Mouse (Mus musculus): ENCODE results near the gene Pnpla3.
"Not testable (repeated sequence)": the region's sequence is repeated elsewhere in the genome, so short reads cannot be mapped to it uniquely, and the experiment has no call there.

The Pnpla3 gene

GRCm38 (mm10) chr15:84167600-84167999 is at the start of gene Pnpla3:
Gene Pnpla3, plus strand, starts transcription at chr15:84167837.
- DNase-seq: peak; percentile 98

DNA sequence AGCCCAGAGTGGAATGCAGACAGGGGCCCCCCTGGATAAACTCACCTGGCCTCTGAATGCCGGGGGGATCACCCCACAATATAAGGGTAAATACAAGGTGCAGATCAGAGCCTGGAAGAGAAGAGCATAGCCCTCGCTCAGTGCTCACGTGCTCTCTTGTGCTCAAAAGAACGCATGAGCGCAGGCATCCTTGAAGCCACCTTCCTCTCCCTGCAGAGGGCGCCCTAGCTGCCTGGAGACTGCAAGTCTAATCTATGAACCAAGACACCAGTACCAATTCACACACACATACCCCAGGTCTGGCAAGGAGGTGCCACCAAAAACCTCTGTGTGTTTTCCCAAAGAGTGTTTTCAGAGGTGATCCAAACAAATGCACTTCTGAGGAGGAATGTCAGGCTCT is 47.0 kb upstream of the Pnpla3 start:
- DNase-seq: peak; percentile 16

- DNase-seq: no peak
These were observed 46.6 kb upstream of the Pnpla3 start for GRCm38 (mm10) chr15:84121036-84121435.

DNA sequence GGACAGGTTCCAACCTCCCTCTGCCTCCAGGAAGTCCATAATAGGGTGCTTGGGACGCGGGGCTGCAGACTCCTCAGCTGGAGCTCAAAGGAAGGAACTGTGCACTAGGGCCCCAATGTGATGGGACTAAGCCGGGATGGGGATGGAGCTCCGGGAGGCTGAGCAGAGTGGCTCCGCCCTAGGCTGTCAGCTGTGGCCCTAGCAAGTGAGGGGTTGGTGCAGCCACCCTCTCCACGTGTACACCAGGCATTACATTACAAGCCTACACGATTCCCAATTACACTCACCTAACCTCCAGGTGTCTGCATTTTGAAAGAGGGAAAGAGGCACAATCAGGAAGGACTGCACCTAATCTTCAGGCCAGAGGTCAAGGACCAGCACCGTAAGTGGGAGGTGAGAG is 44.6 kb upstream of the Pnpla3 start, which contains the start of gene Pnpla5:
Gene Pnpla5, minus strand, starts transcription at position 101 of the 400 bp plus-strand sequence.
- DNase-seq: no peak

GRCm38 (mm10) chr15:84124086-84124485 is 43.6 kb upstream of the Pnpla3 start:
- DNase-seq: no peak

DNA sequence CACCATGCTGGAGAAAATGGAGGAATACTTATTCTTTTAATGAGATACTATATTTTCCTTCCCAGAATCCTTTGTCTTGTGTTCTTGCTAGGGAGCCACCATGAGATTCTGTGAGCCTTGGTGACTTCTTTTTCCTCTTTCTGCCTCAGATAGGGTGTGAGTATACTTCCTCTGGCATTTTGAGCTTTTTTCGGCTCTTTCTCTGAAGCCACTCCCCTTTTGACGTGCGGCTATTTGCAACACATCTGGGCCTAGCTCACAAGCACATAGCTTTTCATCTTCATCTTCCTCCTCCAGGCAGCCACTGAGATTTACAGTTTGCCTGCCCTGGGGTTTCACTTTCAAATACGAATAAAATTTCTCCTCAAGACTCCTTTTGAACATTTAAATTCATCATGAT is 41.2 kb upstream of the Pnpla3 start:
- DNase-seq: no peak

- no peak for DNase-seq
These were observed 40.8 kb upstream of the Pnpla3 start for GRCm38 (mm10) chr15:84126871-84127270.

GRCm38 (mm10) chr15:84131096-84131786 is 36.4 kb upstream of the Pnpla3 start:
- DNase-seq: peak; percentile 80

DNA sequence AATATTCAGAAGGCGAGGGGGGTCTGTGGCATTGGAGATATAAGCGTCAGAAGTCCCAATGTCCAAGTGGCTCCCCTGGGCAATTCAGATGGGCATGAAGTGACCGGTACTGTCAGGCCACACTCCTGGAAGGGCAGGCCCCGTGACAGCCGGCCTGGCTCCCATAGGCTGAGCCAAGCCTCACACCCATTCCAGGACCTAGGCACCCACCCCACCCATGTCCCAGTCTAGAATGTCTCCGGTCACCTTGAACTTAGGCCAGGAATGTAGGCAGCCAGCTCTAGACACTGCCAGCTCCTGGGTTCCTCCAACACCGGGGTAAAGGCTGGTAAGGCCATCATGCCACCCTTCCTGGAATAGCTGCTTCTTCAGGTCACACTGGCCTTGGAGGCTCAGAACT is 35.7 kb upstream of the Pnpla3 start:
- DNase-seq: peak; percentile 12

DNA sequence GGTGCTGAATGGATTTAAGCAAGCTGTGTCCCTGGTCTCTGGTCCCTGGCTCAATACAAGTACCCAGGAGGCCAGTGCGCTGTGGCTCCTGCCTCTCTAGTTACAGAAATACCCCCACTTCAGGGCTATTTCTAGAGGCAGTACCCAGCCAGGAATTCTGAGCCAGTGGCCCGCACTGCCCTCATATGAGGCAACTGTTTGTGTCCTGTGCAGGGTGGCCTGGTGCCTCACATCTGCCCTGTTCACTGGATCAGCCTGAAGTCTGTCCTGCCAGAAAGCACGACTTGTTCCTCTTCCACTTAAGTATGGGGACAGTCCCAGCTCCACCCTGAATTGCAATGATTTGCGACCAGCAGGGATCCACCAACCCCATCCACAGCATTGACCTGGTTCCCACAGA is 34.2 kb upstream of the Pnpla3 start:
- DNase-seq: no peak

DNA sequence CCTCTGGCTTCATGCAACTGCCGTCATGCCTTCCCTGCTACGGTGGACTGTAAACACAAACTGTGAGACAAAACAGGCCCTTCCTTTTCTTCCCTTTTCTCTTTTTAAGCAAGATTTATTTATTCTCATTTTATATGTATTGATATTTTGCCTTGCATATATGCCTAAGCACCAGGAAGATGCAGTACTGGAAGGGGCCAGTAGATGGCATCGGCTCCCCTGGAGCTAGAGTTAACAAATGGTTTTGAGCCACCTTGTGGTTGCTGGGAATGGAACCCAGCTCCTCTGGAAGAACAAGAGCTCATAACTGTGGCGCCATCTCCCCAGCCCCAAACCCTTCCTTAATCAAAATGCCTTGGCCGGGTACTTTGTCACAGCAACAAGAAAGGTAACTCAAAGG is 32.2 kb upstream of the Pnpla3 start:
- peak; percentile 12 for DNase-seq

- DNase-seq: no peak
These were observed 30.9 kb upstream of the Pnpla3 start for GRCm38 (mm10) chr15:84136473-84137415.

DNA sequence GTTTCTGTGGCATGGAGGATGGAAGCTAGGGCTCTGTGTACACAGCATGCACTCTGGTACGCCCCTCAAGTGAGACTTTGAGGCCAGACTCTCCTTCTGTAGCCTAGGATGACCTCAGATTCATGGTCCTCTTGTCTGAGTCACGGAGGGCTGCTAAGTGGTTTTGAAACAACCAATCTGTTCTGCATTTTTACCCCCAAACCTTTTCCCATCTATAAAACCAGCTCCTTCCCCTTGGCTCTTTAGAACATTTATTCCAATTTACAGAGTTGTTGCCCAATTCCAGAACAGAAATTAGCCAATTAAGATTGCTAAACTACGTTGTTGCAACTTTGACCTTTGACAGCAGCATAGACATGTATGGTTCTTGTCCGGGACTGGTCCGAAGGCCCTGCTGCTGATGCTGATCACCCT is 28.0 kb upstream of the Pnpla3 start:
- peak; percentile 17 for DNase-seq

DNA sequence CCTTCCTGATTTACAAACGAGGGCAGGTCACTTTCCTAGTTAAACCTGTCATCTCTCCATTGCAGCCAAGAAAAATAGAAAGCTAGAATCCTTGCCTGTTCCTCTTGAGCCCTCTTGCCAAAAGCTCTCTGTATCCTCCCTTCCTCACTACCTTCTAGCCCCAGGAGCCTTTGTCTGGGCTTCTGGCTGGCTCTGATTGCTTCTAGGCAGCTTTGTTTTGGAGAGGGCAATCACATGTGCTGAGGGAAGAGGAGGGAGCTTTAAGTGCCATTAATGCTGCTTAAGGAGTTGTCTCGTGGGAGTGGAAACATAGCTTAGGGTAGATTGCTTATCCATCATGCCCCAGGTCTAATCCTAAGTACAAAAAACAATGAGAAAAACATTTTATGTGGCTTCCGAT is 27.5 kb upstream of the Pnpla3 start:
- no peak for DNase-seq

DNA sequence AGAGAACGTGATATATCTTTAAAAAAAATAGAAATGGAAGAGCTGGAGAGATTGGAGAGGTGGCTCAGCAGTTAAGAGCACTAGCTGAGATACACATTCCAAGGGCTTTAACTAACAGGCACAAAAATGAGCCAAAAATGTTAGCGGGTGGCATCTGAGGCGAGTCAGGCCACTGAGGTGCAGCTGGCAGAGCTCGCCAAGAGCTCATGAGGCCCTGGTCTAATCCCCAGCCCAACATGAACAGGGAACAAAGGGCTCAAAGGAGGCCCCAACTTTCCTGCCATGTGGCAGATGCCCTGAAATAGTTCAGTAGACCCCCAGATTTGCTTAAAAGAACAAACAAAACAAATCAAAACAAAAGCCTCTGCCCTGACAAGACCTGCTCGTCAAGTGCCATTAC is 26.7 kb upstream of the Pnpla3 start:
- no peak for DNase-seq

GRCm38 (mm10) chr15:84156158-84156557 is 11.5 kb upstream of the Pnpla3 start:
- DNase-seq: no peak

- not testable (repeated sequence) for DNase-seq
These were observed 10.1 kb upstream of the Pnpla3 start for GRCm38 (mm10) chr15:84157530-84157929.

GRCm38 (mm10) chr15:84161871-84162270 is 5.8 kb upstream of the Pnpla3 start:
- DNase-seq: no peak

GRCm38 (mm10) chr15:84166818-84167217 is 819 bp upstream of the Pnpla3 start:
- DNase-seq: no peak

GRCm38 (mm10) chr15:84168170-84169161 is 829 bp downstream of the Pnpla3 start:
- peak; percentile 61 for DNase-seq

DNA sequence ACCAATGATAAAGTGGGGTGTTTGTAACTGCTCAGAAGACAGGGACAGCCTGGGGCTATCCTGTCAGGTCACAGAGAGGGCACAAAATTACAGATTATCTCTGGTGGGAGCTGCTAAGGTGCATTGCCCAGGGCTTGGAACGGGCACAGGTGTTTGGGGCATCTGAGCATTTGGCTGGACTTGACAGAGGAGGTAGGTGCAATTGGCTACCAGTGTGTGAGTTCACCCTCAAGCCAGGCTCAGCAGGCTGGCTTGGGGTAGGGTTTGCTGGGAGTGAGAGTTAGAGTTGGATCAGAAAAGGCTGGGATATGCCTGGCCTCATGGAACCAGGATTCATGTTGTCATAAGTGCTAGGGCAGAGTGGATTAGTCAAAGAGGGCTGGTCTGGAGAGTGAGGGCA is 1.9 kb downstream of the Pnpla3 start:
- DNase-seq: no peak

- no peak for DNase-seq
These were observed 3.5 kb downstream of the Pnpla3 start for GRCm38 (mm10) chr15:84171166-84171565.

DNA sequence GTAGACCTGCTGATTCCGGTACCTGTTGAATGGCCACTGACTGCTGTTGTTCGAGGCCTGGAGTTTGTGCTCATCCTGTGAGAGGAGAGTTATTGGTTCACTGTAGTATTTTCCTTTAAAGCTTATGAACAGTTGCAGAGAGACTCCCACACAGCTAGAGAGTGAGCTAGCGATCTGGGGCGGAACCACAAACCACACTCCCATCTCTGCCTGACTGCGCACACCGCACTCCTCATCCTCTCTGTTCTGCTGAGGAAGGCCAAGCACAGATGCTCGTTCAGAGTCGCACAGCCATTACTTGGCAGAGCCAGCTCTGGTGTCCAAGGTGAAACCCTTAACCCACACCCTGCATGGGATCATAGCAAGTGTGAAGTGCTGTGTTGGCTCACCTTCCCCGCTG is 11.1 kb downstream of the Pnpla3 start:
- DNase-seq: no peak
